Mouse (Mus musculus): ENCODE results near the gene Gramd4. TPM values are rescaled to one million over a fixed set of nuclear protein-coding genes. Genes with fewer than 3 reads are reported as not detected.

Gramd4 gene
- polyA plus RNA-seq, 1 experiment: 36.2 TPM

GRCm38 (mm10) chr15:86075305-86076047, 18.0 kb downstream of the Gramd4 start:
- Histone ChIP-seq H3K79me2 (ENCODE audit: control insufficient read depth, insufficient read depth) (peaks cover 100% of the 10 kb centered on the region), H3K4me3 (ENCODE audit: insufficient read depth, poor library complexity, severe bottlenecking) (no peak overlapping the region), H3K36me3 (ENCODE audit: control insufficient read depth, insufficient read depth) (peaks cover 36% of the 10 kb centered on the region), H3K79me3 (ENCODE audit: low read depth) (peaks cover 86% of the 10 kb centered on the region), H3K27me3 (ENCODE audit: control insufficient read depth, insufficient read depth, insufficient read length) (no peaks in the 10 kb centered on the region), H3ac (ENCODE audit: control insufficient read depth, insufficient read length, low read depth) (no peak overlapping the region)
- no peak for TF ChIP-seq CTCF (IDR thresholded peaks at IDR 0.05; ENCODE audit: control insufficient read depth, insufficient read depth, insufficient read length)
- TF ChIP-seq MYOG (IDR thresholded peaks at IDR 0.05; ENCODE audit: control insufficient read depth, extremely low read depth, insufficient read length): no peak
- TF ChIP-seq MYOD1 (IDR thresholded peaks at IDR 0.05; ENCODE audit: control insufficient read depth, insufficient read length, low read depth): peak; percentile 62
- no peak for TF ChIP-seq FOSL1 (IDR thresholded peaks at IDR 0.05; ENCODE audit: insufficient read depth, low read length, poor library complexity, severe bottlenecking)
- TF ChIP-seq USF1 (IDR thresholded peaks at IDR 0.05; ENCODE audit: low read depth): no peak
- no peak for TF ChIP-seq CEBPB (IDR thresholded peaks at IDR 0.05; ENCODE audit: low read depth)

- H3K79me3 ChIP-seq (ENCODE audit: low read depth): peaks cover 83% of the 10 kb centered on the region
- H3ac ChIP-seq (ENCODE audit: control insufficient read depth, insufficient read length, low read depth): no peak overlapping the region
- TF ChIP-seq MAX (IDR thresholded peaks at IDR 0.05) (no peak), FOSL1 (IDR thresholded peaks at IDR 0.05; ENCODE audit: insufficient read depth, low read length, poor library complexity, severe bottlenecking) (no peak), MYOG (IDR thresholded peaks at IDR 0.05; ENCODE audit: control insufficient read depth, extremely low read depth, insufficient read length) (no peak), CTCF (IDR thresholded peaks at IDR 0.05; ENCODE audit: control insufficient read depth, insufficient read depth, insufficient read length) (no peak), USF1 (IDR thresholded peaks at IDR 0.05; ENCODE audit: low read depth) (no peak), CEBPB (IDR thresholded peaks at IDR 0.05; ENCODE audit: low read depth) (no peak), MYOD1 (IDR thresholded peaks at IDR 0.05; ENCODE audit: control insufficient read depth, insufficient read length, low read depth) (no peak)
- H3K79me2 ChIP-seq (ENCODE audit: control insufficient read depth, insufficient read depth): peaks cover 100% of the 10 kb centered on the region
- no peaks in the 10 kb centered on the region for H3K27me3 ChIP-seq (ENCODE audit: control insufficient read depth, insufficient read depth, insufficient read length)
- H3K4me3 ChIP-seq (ENCODE audit: insufficient read depth, poor library complexity, severe bottlenecking): no peak overlapping the region
- peaks cover 31% of the 10 kb centered on the region for H3K36me3 ChIP-seq (ENCODE audit: control insufficient read depth, insufficient read depth)
These were observed 18.5 kb downstream of the Gramd4 start for GRCm38 (mm10) chr15:86076048-86076315.

GRCm38 (mm10) chr15:86076378-86076777, 18.9 kb downstream of the Gramd4 start:
- Histone ChIP-seq H3K79me2 (ENCODE audit: control insufficient read depth, insufficient read depth) (peaks cover 100% of the 10 kb centered on the region), H3K4me3 (ENCODE audit: insufficient read depth, poor library complexity, severe bottlenecking) (no peak overlapping the region), H3K36me3 (ENCODE audit: control insufficient read depth, insufficient read depth) (peaks cover 27% of the 10 kb centered on the region), H3K27me3 (ENCODE audit: control insufficient read depth, insufficient read depth, insufficient read length) (no peaks in the 10 kb centered on the region), H3ac (ENCODE audit: control insufficient read depth, insufficient read length, low read depth) (no peak overlapping the region), H3K79me3 (ENCODE audit: low read depth) (peaks cover 83% of the 10 kb centered on the region)
- TF ChIP-seq USF1 (IDR thresholded peaks at IDR 0.05; ENCODE audit: low read depth): no peak
- no peak for TF ChIP-seq MYOD1 (IDR thresholded peaks at IDR 0.05; ENCODE audit: control insufficient read depth, insufficient read length, low read depth)
- no peak for TF ChIP-seq FOSL1 (IDR thresholded peaks at IDR 0.05; ENCODE audit: insufficient read depth, low read length, poor library complexity, severe bottlenecking)
- TF ChIP-seq CTCF (IDR thresholded peaks at IDR 0.05; ENCODE audit: control insufficient read depth, insufficient read depth, insufficient read length): no peak
- TF ChIP-seq MAX (IDR thresholded peaks at IDR 0.05): no peak
- no peak for TF ChIP-seq MYOG (IDR thresholded peaks at IDR 0.05; ENCODE audit: control insufficient read depth, extremely low read depth, insufficient read length)
- no peak for TF ChIP-seq CEBPB (IDR thresholded peaks at IDR 0.05; ENCODE audit: low read depth)

- Histone ChIP-seq H3K36me3 (ENCODE audit: control insufficient read depth, insufficient read depth) (peaks cover 21% of the 10 kb centered on the region), H3K79me3 (ENCODE audit: low read depth) (peaks cover 82% of the 10 kb centered on the region), H3K27me3 (ENCODE audit: control insufficient read depth, insufficient read depth, insufficient read length) (no peaks in the 10 kb centered on the region), H3K4me3 (ENCODE audit: insufficient read depth, poor library complexity, severe bottlenecking) (no peak overlapping the region), H3K79me2 (ENCODE audit: control insufficient read depth, insufficient read depth) (peaks cover 100% of the 10 kb centered on the region), H3ac (ENCODE audit: control insufficient read depth, insufficient read length, low read depth) (no peak overlapping the region)
- TF ChIP-seq MAX (IDR thresholded peaks at IDR 0.05) (no peak), USF1 (IDR thresholded peaks at IDR 0.05; ENCODE audit: low read depth) (no peak), MYOD1 (IDR thresholded peaks at IDR 0.05; ENCODE audit: control insufficient read depth, insufficient read length, low read depth) (no peak), CEBPB (IDR thresholded peaks at IDR 0.05; ENCODE audit: low read depth) (no peak)
These were observed 20.4 kb downstream of the Gramd4 start for GRCm38 (mm10) chr15:86077934-86078333.

GRCm38 (mm10) chr15:86078481-86079216, 21.2 kb downstream of the Gramd4 start:
- TF ChIP-seq MAX (IDR thresholded peaks at IDR 0.05) (no peak), FOSL1 (IDR thresholded peaks at IDR 0.05; ENCODE audit: insufficient read depth, low read length, poor library complexity, severe bottlenecking) (no peak), MYOG (IDR thresholded peaks at IDR 0.05; ENCODE audit: control insufficient read depth, extremely low read depth, insufficient read length) (no peak), MYOD1 (IDR thresholded peaks at IDR 0.05; ENCODE audit: control insufficient read depth, insufficient read length, low read depth) (no peak), CTCF (IDR thresholded peaks at IDR 0.05; ENCODE audit: control insufficient read depth, insufficient read depth, insufficient read length) (no peak), CEBPB (IDR thresholded peaks at IDR 0.05; ENCODE audit: low read depth) (no peak)
- Histone ChIP-seq H3K4me3 (ENCODE audit: insufficient read depth, poor library complexity, severe bottlenecking) (no peak overlapping the region), H3ac (ENCODE audit: control insufficient read depth, insufficient read length, low read depth) (no peak overlapping the region), H3K79me2 (ENCODE audit: control insufficient read depth, insufficient read depth) (peaks cover 100% of the 10 kb centered on the region), H3K27me3 (ENCODE audit: control insufficient read depth, insufficient read depth, insufficient read length) (no peaks in the 10 kb centered on the region), H3K79me3 (ENCODE audit: low read depth) (peaks cover 84% of the 10 kb centered on the region), H3K36me3 (ENCODE audit: control insufficient read depth, insufficient read depth) (peaks cover 26% of the 10 kb centered on the region)
